Mouse (Mus musculus) layer of hippocampus, postnatal 10 days (tissue): ENCODE results near the gene Ahnak2. TPM values are rescaled to one million over a fixed set of nuclear protein-coding genes. Genes with fewer than 3 reads are reported as not detected.

Source experiments
- DNase-seq, 2 experiments: peaks; one replicate each; pipeline ENCODE4 v3.0.0; 2021; ENCODE audit warnings: low spot score in 2 of 2
- total RNA-seq, 2 experiments: library from RNA; stranded (reverse); gene quantifications; 2 replicates each; pipeline ENCODE4 v1.2.3; 2021

The Ahnak2 gene
- total RNA-seq, 2 experiments from 2014 or later: 11.8 to 17.1 TPM

GRCm38 (mm10) chr12:112796551-112797510, 5.6 kb downstream of the Ahnak2 start:
- no peak for DNase-seq

GRCm38 (mm10) chr12:112795466-112796104, 6.9 kb downstream of the Ahnak2 start:
- no peak for DNase-seq

GRCm38 (mm10) chr12:112794998-112795397, 7.5 kb downstream of the Ahnak2 start:
- no peak for DNase-seq

GRCm38 (mm10) chr12:112794356-112794816, 8.1 kb downstream of the Ahnak2 start:
- DNase-seq: no peak

- no peak for DNase-seq
These were observed 8.7 kb downstream of the Ahnak2 start for GRCm38 (mm10) chr12:112793601-112794355.

GRCm38 (mm10) chr12:112791026-112791425, 11.4 kb downstream of the Ahnak2 start:
- DNase-seq: no peak

- no peak for DNase-seq
These were observed 28.0 kb downstream of the Ahnak2 start for GRCm38 (mm10) chr12:112774481-112774880.

- DNase-seq: no peak
These were observed 28.4 kb downstream of the Ahnak2 start for GRCm38 (mm10) chr12:112774026-112774425.

GRCm38 (mm10) chr12:112773366-112773765, 29.1 kb downstream of the Ahnak2 start:
- DNase-seq: no peak

GRCm38 (mm10) chr12:112772306-112772705, 30.2 kb downstream of the Ahnak2 start:
- DNase-seq: no peak

GRCm38 (mm10) chr12:112770396-112770795, 32.1 kb downstream of the Ahnak2 start:
- DNase-seq: no peak

GRCm38 (mm10) chr12:112769751-112770150, 32.7 kb downstream of the Ahnak2 start:
- DNase-seq: no peak

- no peak for DNase-seq
These were observed 33.4 kb downstream of the Ahnak2 start for GRCm38 (mm10) chr12:112769031-112769430.

GRCm38 (mm10) chr12:112768166-112768565, 34.3 kb downstream of the Ahnak2 start:
- no peak for DNase-seq

GRCm38 (mm10) chr12:112767036-112767890, 35.2 kb downstream of the Ahnak2 start:
- DNase-seq: no peak

- DNase-seq: no peak
These were observed 35.9 kb downstream of the Ahnak2 start for GRCm38 (mm10) chr12:112766586-112766985.

GRCm38 (mm10) chr12:112764991-112765390, 37.5 kb downstream of the Ahnak2 start:
- no peak for DNase-seq

GRCm38 (mm10) chr12:112764141-112764540, 38.3 kb downstream of the Ahnak2 start:
- DNase-seq: no peak

GRCm38 (mm10) chr12:112763176-112763575, 39.3 kb downstream of the Ahnak2 start:
- DNase-seq: peak in 1 of 2 experiments; percentile 8

GRCm38 (mm10) chr12:112762018-112762417, 40.4 kb downstream of the Ahnak2 start:
- DNase-seq: peak in 1 of 2 experiments; percentile 22
